Comparison of ENCODE assay signal across 10 mouse cellular contexts in genomic region chr2:170410677-170411489, GRCm38 (mm10). TPM values are rescaled to one million over a fixed set of nuclear protein-coding genes. Genes with fewer than 3 reads are reported as not detected.
DNase-seq lines count a peak whose midpoint lies in the region; ATAC-seq and TF ChIP-seq lines count a peak whose summit lies in the region.
"Had no signal": no experiment of that assay in that cellular context is flagged by ENCODE, and none has a peak within 500 bp of the region (broad histone marks: within the 10 kb centered on the region; RNA-seq: fewer than 3 reads in every experiment).

No protein-coding gene starts in this region.

- peak overlapping the region; percentile 44 for H3K4me3 ChIP-seq in heart, embryonic 10.5 days
- H3K4me3 ChIP-seq in E14TG2a.4 (replicated peaks; ENCODE audit: low read length): peak overlapping the region; percentile 58
- H3K4me3 ChIP-seq in forebrain, embryonic 15.5 days: peak overlapping the region; percentile 19
- H3K4me3 ChIP-seq in limb, embryonic 15.5 days: peak overlapping the region; percentile 17
- H3K4me3 ChIP-seq: layer of hippocampus, adult 2 months had no signal

- no peaks in the 10 kb centered on the region for H3K9me3 ChIP-seq in heart, embryonic 10.5 days
- H3K9me3 ChIP-seq in E14TG2a.4 (ENCODE audit: low read length): no peaks in the 10 kb centered on the region
- H3K9me3 ChIP-seq in forebrain, embryonic 15.5 days: no peaks in the 10 kb centered on the region
- no peaks in the 10 kb centered on the region for H3K9me3 ChIP-seq in limb, embryonic 15.5 days

- no peak for DNase-seq in heart, embryonic 10.5 days (ENCODE audit: low spot score)
- no peak for DNase-seq in heart, postnatal 14 days
- no peak for DNase-seq in cerebellum, postnatal 4 days (ENCODE audit: low spot score in 2 of 2)
- no peak for DNase-seq in adipocyte (ENCODE audit: low spot score)
- DNase-seq in cerebellum, postnatal 10 days: no peak
- DNase-seq: lung, postnatal 4 days had no signal

- intact Hi-C loops in heart, postnatal 14 days (cut with DNase I): no loop called here

- peak overlapping the region; percentile 15 for H3K4me2 ChIP-seq in forebrain, embryonic 15.5 days (replicated peaks)
- H3K4me2 ChIP-seq in limb, embryonic 15.5 days: peak overlapping the region; percentile 34

- 0 out of 2 replicates have a peak overlapping the region, but pooled peaks have one; percentile 57 for H3K27ac ChIP-seq in heart, embryonic 10.5 days
- no peak overlapping the region for H3K27ac ChIP-seq in forebrain, embryonic 15.5 days (replicated peaks)
- no peak overlapping the region for H3K27ac ChIP-seq in limb, embryonic 15.5 days
- H3K27ac ChIP-seq: layer of hippocampus, adult 2 months had no signal

- 18% methylated on average over 23 of the region's 23 CpGs for WGBS in heart, embryonic 10.5 days
- 40% methylated on average over 23 of the region's 23 CpGs for WGBS in forebrain, embryonic 15.5 days
- WGBS in limb, embryonic 15.5 days: 11% methylated on average over 23 of the region's 23 CpGs

- H3K4me1 ChIP-seq in heart, embryonic 10.5 days: peaks cover 15% of the 10 kb centered on the region
- H3K4me1 ChIP-seq in E14TG2a.4 (replicated peaks; ENCODE audit: low read depth, low read length): peaks cover 48% of the 10 kb centered on the region
- peaks cover 15% of the 10 kb centered on the region for H3K4me1 ChIP-seq in forebrain, embryonic 15.5 days
- peaks cover 7% of the 10 kb centered on the region for H3K4me1 ChIP-seq in limb, embryonic 15.5 days

- 0 out of 2 replicates have a peak, but pooled peaks have one; percentile 16 for ATAC-seq in forebrain, embryonic 15.5 days (replicated peaks)
- no peak for ATAC-seq in limb, embryonic 15.5 days (ENCODE audit: insufficient number of reproducible peaks, low FRiP score, low TSS enrichment, low read depth)

- no peaks in the 10 kb centered on the region for H3K36me3 ChIP-seq in heart, embryonic 10.5 days
- H3K36me3 ChIP-seq in E14TG2a.4 (ENCODE audit: insufficient read depth, low read length): no peaks in the 10 kb centered on the region
- no peaks in the 10 kb centered on the region for H3K36me3 ChIP-seq in forebrain, embryonic 15.5 days
- no peaks in the 10 kb centered on the region for H3K36me3 ChIP-seq in limb, embryonic 15.5 days

- H3K27me3 ChIP-seq in heart, embryonic 10.5 days (ENCODE audit: insufficient read depth, poor library complexity, severe bottlenecking): peaks cover 71% of the 10 kb centered on the region
- H3K27me3 ChIP-seq in E14TG2a.4 (ENCODE audit: insufficient read depth, low read length): peaks cover 88% of the 10 kb centered on the region
- H3K27me3 ChIP-seq in forebrain, embryonic 15.5 days: peaks cover 21% of the 10 kb centered on the region; the same call in 1 of the 2 replicates
- H3K27me3 ChIP-seq in limb, embryonic 15.5 days: peaks cover 35% of the 10 kb centered on the region

- no peak overlapping the region for H3K9ac ChIP-seq in forebrain, embryonic 15.5 days (replicated peaks)
- no peak overlapping the region for H3K9ac ChIP-seq in limb, embryonic 15.5 days

- no peak for TF ChIP-seq CTCF in E14TG2a.4 (conservative IDR thresholded peaks at IDR 0.05; ENCODE audit: low read length)

RNA-seq across cellular contexts. Expression of gene Bcas1, which starts 16.8 kb away (rescaled TPM):
- 1.5 and 3.0 TPM in 2 replicates for polyA plus RNA-seq in heart, embryonic 10.5 days (2016; fragmentation: Nextera tagmentation; extraction: Ambion mirVana)
- under 1 TPM; 0.12 to 0.67 TPM for total RNA-seq in heart, postnatal 14 days (2021)
- 2.0 TPM in 2 replicates for polyA plus RNA-seq in forebrain, embryonic 15.5 days (2015; fragmentation: Nextera tagmentation; extraction: Ambion mirVana)
- 0.72 and 1.1 TPM in 2 replicates for polyA plus RNA-seq in limb, embryonic 15.5 days (2015; fragmentation: Nextera tagmentation; extraction: Ambion mirVana)
